Mouse (Mus musculus): ENCODE data around the gene Ubr2. TPM values are rescaled to one million over a fixed set of nuclear protein-coding genes. Genes with fewer than 3 reads are reported as not detected.

The Ubr2 gene
- polyA plus RNA-seq, 1 experiment from 2014 or later = 22.9 TPM

- no peaks in the 10 kb centered on the region for H3K9me3 ChIP-seq
- no peaks in the 10 kb centered on the region for H3K4me1 ChIP-seq (replicated peaks)
- ATAC-seq (ENCODE audit: insufficient number of reproducible peaks, insufficient read depth, low FRiP score, low TSS enrichment, low read depth) = no peak
- 91% methylated on average over 3 of the region's 3 CpGs for WGBS
- peaks cover 99% of the 10 kb centered on the region for H3K36me3 ChIP-seq
- H3K27ac ChIP-seq = no peak overlapping the region
- H3K4me3 ChIP-seq (replicated peaks) = no peak overlapping the region
- no peak overlapping the region for H3K4me2 ChIP-seq
- no peaks in the 10 kb centered on the region for H3K27me3 ChIP-seq
- H3K9ac ChIP-seq (replicated peaks) = no peak overlapping the region
These were observed 48.2 kb downstream of the Ubr2 start for GRCm38 (mm10) chr17:46962153-46962552.

- Histone ChIP-seq H3K27me3 (no peaks in the 10 kb centered on the region), H3K9ac (replicated peaks) (no peak overlapping the region), H3K36me3 (peaks cover 99% of the 10 kb centered on the region), H3K4me3 (replicated peaks) (no peak overlapping the region), H3K9me3 (no peaks in the 10 kb centered on the region), H3K4me2 (no peak overlapping the region), H3K4me1 (replicated peaks) (no peaks in the 10 kb centered on the region), H3K27ac (no peak overlapping the region)
- no peak for ATAC-seq (ENCODE audit: insufficient number of reproducible peaks, insufficient read depth, low FRiP score, low TSS enrichment, low read depth)
- WGBS = 90% methylated on average over 10 of the region's 10 CpGs
These were observed 50.1 kb downstream of the Ubr2 start for GRCm38 (mm10) chr17:46960216-46960615.

DNA sequence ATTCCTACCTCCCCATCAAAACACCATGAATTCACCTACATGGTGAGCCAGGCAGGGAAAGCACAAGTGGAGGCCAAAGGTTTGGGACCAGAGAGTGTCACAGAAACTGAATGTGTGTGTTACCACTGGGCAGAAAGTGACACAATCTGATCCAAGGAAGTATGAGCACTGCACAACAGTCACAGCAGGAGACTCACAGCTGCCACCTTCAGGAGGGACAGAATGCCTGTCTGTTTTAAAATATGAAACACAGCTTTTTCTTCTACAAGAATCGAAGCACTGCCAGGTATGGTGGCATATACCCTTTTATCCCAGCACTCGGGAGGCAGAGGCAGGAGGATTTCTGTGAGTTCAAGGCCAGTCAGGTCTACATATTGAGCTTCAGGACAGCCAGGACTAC lies 52.3 kb downstream of the Ubr2 start:
- Histone ChIP-seq H3K27me3 (no peaks in the 10 kb centered on the region), H3K27ac (no peak overlapping the region), H3K9ac (replicated peaks) (no peak overlapping the region), H3K4me3 (replicated peaks) (no peak overlapping the region), H3K9me3 (no peaks in the 10 kb centered on the region), H3K4me1 (replicated peaks) (no peaks in the 10 kb centered on the region), H3K4me2 (no peak overlapping the region), H3K36me3 (peaks cover 99% of the 10 kb centered on the region)
- WGBS = 91% methylated on average over 2 of the region's 2 CpGs
- ATAC-seq (ENCODE audit: insufficient number of reproducible peaks, insufficient read depth, low FRiP score, low TSS enrichment, low read depth) = no peak

- Histone ChIP-seq H3K4me1 (replicated peaks) (no peaks in the 10 kb centered on the region), H3K27ac (no peak overlapping the region), H3K4me2 (no peak overlapping the region), H3K9me3 (no peaks in the 10 kb centered on the region), H3K9ac (replicated peaks) (no peak overlapping the region), H3K36me3 (peaks cover 84% of the 10 kb centered on the region), H3K27me3 (no peaks in the 10 kb centered on the region), H3K4me3 (replicated peaks) (no peak overlapping the region)
- 95% methylated on average over 9 of the region's 9 CpGs for WGBS
- no peak for ATAC-seq (ENCODE audit: insufficient number of reproducible peaks, insufficient read depth, low FRiP score, low TSS enrichment, low read depth)
These were observed 64.1 kb downstream of the Ubr2 start for GRCm38 (mm10) chr17:46946276-46946675.

GRCm38 (mm10) chr17:46942421-46942820 lies 67.9 kb downstream of the Ubr2 start:
- WGBS = 97% methylated on average over 9 of the region's 9 CpGs
- ATAC-seq (ENCODE audit: insufficient number of reproducible peaks, insufficient read depth, low FRiP score, low TSS enrichment, low read depth) = no peak
- Histone ChIP-seq H3K4me3 (replicated peaks) (no peak overlapping the region), H3K27ac (no peak overlapping the region), H3K9ac (replicated peaks) (no peak overlapping the region), H3K4me2 (no peak overlapping the region), H3K4me1 (replicated peaks) (no peaks in the 10 kb centered on the region), H3K36me3 (peaks cover 99% of the 10 kb centered on the region), H3K27me3 (no peaks in the 10 kb centered on the region), H3K9me3 (no peaks in the 10 kb centered on the region)

- Histone ChIP-seq H3K36me3 (peaks cover 99% of the 10 kb centered on the region), H3K9ac (replicated peaks) (no peak overlapping the region), H3K4me3 (replicated peaks) (no peak overlapping the region), H3K27me3 (no peaks in the 10 kb centered on the region), H3K4me1 (replicated peaks) (no peaks in the 10 kb centered on the region), H3K27ac (no peak overlapping the region), H3K9me3 (no peaks in the 10 kb centered on the region), H3K4me2 (no peak overlapping the region)
- ATAC-seq (ENCODE audit: insufficient number of reproducible peaks, insufficient read depth, low FRiP score, low TSS enrichment, low read depth) = no peak
- 92% methylated on average over 8 of the region's 8 CpGs for WGBS
These were observed 69.9 kb downstream of the Ubr2 start for GRCm38 (mm10) chr17:46940461-46940860.

- H3K9me3 ChIP-seq = no peaks in the 10 kb centered on the region
- no peaks in the 10 kb centered on the region for H3K27me3 ChIP-seq
- H3K9ac ChIP-seq (replicated peaks) = no peak overlapping the region
- peaks cover 100% of the 10 kb centered on the region for H3K36me3 ChIP-seq
- H3K4me1 ChIP-seq (replicated peaks) = no peaks in the 10 kb centered on the region
- no peak overlapping the region for H3K4me2 ChIP-seq
- WGBS = 80% methylated on average over 19 of the region's 19 CpGs
- no peak for ATAC-seq (ENCODE audit: insufficient number of reproducible peaks, insufficient read depth, low FRiP score, low TSS enrichment, low read depth)
- H3K27ac ChIP-seq = no peak overlapping the region
- no peak overlapping the region for H3K4me3 ChIP-seq (replicated peaks)
These were observed 76.6 kb downstream of the Ubr2 start for GRCm38 (mm10) chr17:46933557-46934348.

GRCm38 (mm10) chr17:46932961-46933360 lies 77.4 kb downstream of the Ubr2 start:
- H3K9ac ChIP-seq (replicated peaks) = no peak overlapping the region
- no peaks in the 10 kb centered on the region for H3K9me3 ChIP-seq
- WGBS = 96% methylated on average over 5 of the region's 5 CpGs
- no peaks in the 10 kb centered on the region for H3K4me1 ChIP-seq (replicated peaks)
- no peak overlapping the region for H3K4me3 ChIP-seq (replicated peaks)
- ATAC-seq (ENCODE audit: insufficient number of reproducible peaks, insufficient read depth, low FRiP score, low TSS enrichment, low read depth) = no peak
- no peaks in the 10 kb centered on the region for H3K27me3 ChIP-seq
- no peak overlapping the region for H3K27ac ChIP-seq
- H3K36me3 ChIP-seq = peaks cover 100% of the 10 kb centered on the region
- H3K4me2 ChIP-seq = no peak overlapping the region

GRCm38 (mm10) chr17:46929897-46930296 lies 80.5 kb downstream of the Ubr2 start:
- Histone ChIP-seq H3K9ac (replicated peaks) (no peak overlapping the region), H3K36me3 (peaks cover 73% of the 10 kb centered on the region), H3K4me2 (no peak overlapping the region), H3K27me3 (no peaks in the 10 kb centered on the region), H3K9me3 (no peaks in the 10 kb centered on the region), H3K27ac (no peak overlapping the region), H3K4me3 (replicated peaks) (no peak overlapping the region), H3K4me1 (replicated peaks) (no peaks in the 10 kb centered on the region)
- WGBS = 91% methylated on average over 7 of the region's 7 CpGs
- ATAC-seq (ENCODE audit: insufficient number of reproducible peaks, insufficient read depth, low FRiP score, low TSS enrichment, low read depth) = no peak

GRCm38 (mm10) chr17:46929277-46929676 lies 81.1 kb downstream of the Ubr2 start:
- ATAC-seq (ENCODE audit: insufficient number of reproducible peaks, insufficient read depth, low FRiP score, low TSS enrichment, low read depth) = no peak
- Histone ChIP-seq H3K4me1 (replicated peaks) (no peaks in the 10 kb centered on the region), H3K36me3 (peaks cover 67% of the 10 kb centered on the region), H3K27ac (no peak overlapping the region), H3K9ac (replicated peaks) (no peak overlapping the region), H3K9me3 (no peaks in the 10 kb centered on the region), H3K4me3 (replicated peaks) (no peak overlapping the region), H3K27me3 (no peaks in the 10 kb centered on the region), H3K4me2 (no peak overlapping the region)
- WGBS = 72% methylated on average over 12 of the region's 12 CpGs

DNA sequence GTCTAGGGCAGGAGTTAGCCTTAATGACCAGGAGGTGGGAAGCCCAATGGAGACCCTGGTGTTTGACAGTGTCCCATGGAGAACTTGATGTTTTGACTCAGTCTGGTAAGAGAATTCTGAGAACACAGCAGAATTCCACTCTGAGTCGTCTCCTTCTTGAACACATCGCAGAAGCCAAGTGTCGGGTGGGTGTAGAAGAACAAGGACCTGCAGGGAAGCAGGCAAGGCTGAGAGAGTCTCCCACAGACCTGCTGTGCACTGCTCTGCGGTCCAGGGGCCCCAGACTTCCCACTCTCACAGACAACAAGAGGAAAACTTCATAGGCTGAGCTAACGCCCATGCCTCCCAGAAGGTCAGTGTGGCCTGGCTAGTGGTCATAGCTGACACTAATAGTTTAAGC lies 82.6 kb downstream of the Ubr2 start:
- Histone ChIP-seq H3K27ac (no peak overlapping the region), H3K9me3 (no peaks in the 10 kb centered on the region), H3K36me3 (peaks cover 52% of the 10 kb centered on the region), H3K27me3 (no peaks in the 10 kb centered on the region), H3K9ac (replicated peaks) (no peak overlapping the region), H3K4me3 (replicated peaks) (no peak overlapping the region), H3K4me2 (no peak overlapping the region), H3K4me1 (replicated peaks) (no peaks in the 10 kb centered on the region)
- ATAC-seq (ENCODE audit: insufficient number of reproducible peaks, insufficient read depth, low FRiP score, low TSS enrichment, low read depth) = no peak
- WGBS = 92% methylated on average over 5 of the region's 5 CpGs

GRCm38 (mm10) chr17:46926941-46927340 lies 83.4 kb downstream of the Ubr2 start:
- H3K27me3 ChIP-seq = no peaks in the 10 kb centered on the region
- H3K27ac ChIP-seq = no peak overlapping the region
- ATAC-seq (ENCODE audit: insufficient number of reproducible peaks, insufficient read depth, low FRiP score, low TSS enrichment, low read depth) = no peak
- H3K9ac ChIP-seq (replicated peaks) = no peak overlapping the region
- H3K4me2 ChIP-seq = no peak overlapping the region
- H3K9me3 ChIP-seq = no peaks in the 10 kb centered on the region
- WGBS = 61% methylated on average over 3 of the region's 3 CpGs
- peaks cover 44% of the 10 kb centered on the region for H3K36me3 ChIP-seq
- H3K4me1 ChIP-seq (replicated peaks) = no peaks in the 10 kb centered on the region
- no peak overlapping the region for H3K4me3 ChIP-seq (replicated peaks)
